Comparison of ENCODE assay signal across 30 mouse cellular contexts in the genomic region with DNA sequence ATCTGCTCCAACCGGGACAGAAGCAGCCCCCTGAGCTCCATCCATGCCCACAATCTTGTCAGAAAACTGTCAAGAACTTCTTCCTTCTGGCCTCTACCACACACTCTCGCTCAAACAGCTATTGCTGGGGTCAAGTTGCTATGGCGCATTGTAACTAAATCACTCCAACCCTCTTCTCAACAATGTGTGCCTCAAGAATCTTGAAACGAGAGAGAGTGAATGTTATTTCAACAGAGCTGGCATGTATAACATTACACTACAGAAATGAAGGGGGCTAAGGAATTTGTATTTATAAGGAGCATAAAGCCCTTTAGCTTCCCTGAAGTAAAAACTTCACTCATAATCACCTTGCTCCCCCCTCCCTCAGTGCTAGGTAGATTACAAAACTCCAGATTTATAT. TPM values are rescaled to one million over a fixed set of nuclear protein-coding genes. Genes with fewer than 3 reads are reported as not detected.
A peak's percentile ranks its signal among the peaks of the same experiment; 100 is the strongest.
DNase-seq lines count a peak whose midpoint lies in the region; ATAC-seq and TF ChIP-seq lines count a peak whose summit lies in the region.
"Had no signal": no experiment of that assay in that cellular context is flagged by ENCODE, and none has a peak within 500 bp of the region (broad histone marks: within the 10 kb centered on the region; RNA-seq: fewer than 3 reads in every experiment).

No protein-coding gene starts in this region.

- no peak overlapping the region for H3K4me3 ChIP-seq in kidney, postnatal 0 days (replicated peaks; ENCODE audit: low read depth, low read length)
- H3K4me3 ChIP-seq in kidney, embryonic 14.5 days (ENCODE audit: low read length) = no peak overlapping the region
- no peak overlapping the region for H3K4me3 ChIP-seq in lung, embryonic 15.5 days
- no peak overlapping the region for H3K4me3 ChIP-seq in lung, adult 2 months (replicated peaks; ENCODE audit: extremely low read depth, low read depth, low read length)
- H3K4me3 ChIP-seq: embryonic facial prominence, embryonic 12.5 days; erythroblast, embryonic 14.5 days; forebrain, embryonic 12.5 days; forebrain, embryonic 15.5 days; heart, embryonic 12.5 days; heart, embryonic 15.5 days; hindbrain, embryonic 10.5 days; hindbrain, embryonic 13.5 days had no signal

- peak; percentile 60 for DNase-seq in kidney, postnatal 0 days (ENCODE audit: low spot score)
- no peak for DNase-seq in lung, postnatal 10 days
- peak; percentile 12 for DNase-seq in lung, postnatal 36 days
- no peak for DNase-seq in lung, adult 2 months
- no peak for DNase-seq in cerebellum, adult 8-10 months
- DNase-seq: adrenal gland, adult 2 months; adrenal gland, postnatal 14 days; cerebellum, adult 11 months; cerebellum, adult 2 months; cerebellum, postnatal 10 days; cerebellum, postnatal 36 days; embryo, embryonic 11 days; gastrocnemius, postnatal 25 days; heart, adult 18-20 months; heart, postnatal 10 days; heart, postnatal 36 days had no signal

- no peaks in the 10 kb centered on the region for H3K36me3 ChIP-seq in kidney, postnatal 0 days (ENCODE audit: insufficient read depth, low read length)
- no peaks in the 10 kb centered on the region for H3K36me3 ChIP-seq in kidney, embryonic 14.5 days (ENCODE audit: control insufficient read depth, insufficient read depth, low read length)
- H3K36me3 ChIP-seq in lung, embryonic 15.5 days = no peaks in the 10 kb centered on the region
- H3K36me3 ChIP-seq: embryonic facial prominence, embryonic 12.5 days; forebrain, embryonic 15.5 days; heart, embryonic 12.5 days; heart, embryonic 15.5 days; hindbrain, embryonic 13.5 days had no signal

- no peak overlapping the region; the same call in 1 of the 2 replicates for H3K27ac ChIP-seq in kidney, postnatal 0 days
- no peak overlapping the region for H3K27ac ChIP-seq in kidney, embryonic 14.5 days (ENCODE audit: low read depth, low read length)
- H3K27ac ChIP-seq in lung, embryonic 15.5 days = 0 out of 2 replicates have a peak overlapping the region, but pooled peaks have one; percentile 19
- H3K27ac ChIP-seq: embryonic facial prominence, embryonic 12.5 days; forebrain, embryonic 12.5 days; forebrain, embryonic 15.5 days; heart, embryonic 15.5 days; hindbrain, embryonic 10.5 days; hindbrain, embryonic 13.5 days had no signal

- TF ChIP-seq POLR2A in lung, adult 2 months (IDR thresholded peaks at IDR 0.05; ENCODE audit: borderline replicate concordance, extremely low read depth, low read depth, low read length) = no peak

- no peaks in the 10 kb centered on the region for H3K9me3 ChIP-seq in kidney, postnatal 0 days (replicated peaks; ENCODE audit: low read length)
- no peaks in the 10 kb centered on the region for H3K9me3 ChIP-seq in kidney, embryonic 14.5 days (ENCODE audit: control insufficient read depth, low read length)
- no peaks in the 10 kb centered on the region for H3K9me3 ChIP-seq in lung, embryonic 15.5 days
- H3K9me3 ChIP-seq: forebrain, embryonic 15.5 days; heart, embryonic 12.5 days; heart, embryonic 15.5 days; hindbrain, embryonic 10.5 days; hindbrain, embryonic 13.5 days had no signal

- H3K4me1 ChIP-seq in kidney, postnatal 0 days (replicated peaks; ENCODE audit: insufficient read depth, low read length) = no peaks in the 10 kb centered on the region
- H3K4me1 ChIP-seq in kidney, embryonic 14.5 days (ENCODE audit: control insufficient read depth, insufficient read depth, low read length) = no peaks in the 10 kb centered on the region
- peaks cover 10% of the 10 kb centered on the region; the same call in 1 of the 2 replicates for H3K4me1 ChIP-seq in lung, embryonic 15.5 days
- no peaks in the 10 kb centered on the region; the same call in 1 of the 2 replicates for H3K4me1 ChIP-seq in lung, adult 2 months (ENCODE audit: control insufficient read depth, insufficient read depth, low read length)

- no peaks in the 10 kb centered on the region for H3K27me3 ChIP-seq in kidney, postnatal 0 days (ENCODE audit: insufficient read depth, low read length)
- H3K27me3 ChIP-seq in kidney, embryonic 14.5 days (ENCODE audit: control insufficient read depth, insufficient read depth, low read length) = no peaks in the 10 kb centered on the region
- H3K27me3 ChIP-seq in lung, embryonic 15.5 days = no peaks in the 10 kb centered on the region
- H3K27me3 ChIP-seq: embryonic facial prominence, embryonic 12.5 days; forebrain, embryonic 15.5 days; heart, embryonic 12.5 days; heart, embryonic 15.5 days; hindbrain, embryonic 13.5 days had no signal

- WGBS in kidney, postnatal 0 days = 42% methylated on average over 4 of the region's 4 CpGs
- 31% methylated on average over 4 of the region's 4 CpGs for WGBS in kidney, embryonic 14.5 days
- 33% methylated on average over 4 of the region's 4 CpGs for WGBS in lung, embryonic 15.5 days
- WGBS in lung, adult 2 months = 67% methylated on average over 4 of the region's 4 CpGs

- H3K9ac ChIP-seq in kidney, postnatal 0 days (ENCODE audit: low read depth, low read length) = no peak overlapping the region
- no peak overlapping the region for H3K9ac ChIP-seq in kidney, embryonic 14.5 days (ENCODE audit: low read depth, low read length)
- H3K9ac ChIP-seq in lung, embryonic 15.5 days = no peak overlapping the region
- H3K9ac ChIP-seq: embryonic facial prominence, embryonic 12.5 days; forebrain, embryonic 12.5 days; forebrain, embryonic 15.5 days; heart, embryonic 12.5 days; heart, embryonic 15.5 days; hindbrain, embryonic 13.5 days had no signal

- TF ChIP-seq CTCF in kidney, postnatal 0 days (IDR thresholded peaks at IDR 0.05; ENCODE audit: low read depth) = no peak
- no peak for TF ChIP-seq CTCF in lung, adult 2 months (IDR thresholded peaks at IDR 0.05; ENCODE audit: insufficient read depth, low read length)

- no peak for ATAC-seq in kidney, postnatal 0 days (replicated peaks; ENCODE audit: low FRiP score, low read depth)
- no peak for ATAC-seq in kidney, embryonic 14.5 days (ENCODE audit: low FRiP score, low TSS enrichment)
- no peak for ATAC-seq in lung, embryonic 15.5 days (ENCODE audit: borderline replicate concordance, extremely low read depth, low FRiP score, low TSS enrichment)
- ATAC-seq: CD4-positive, CD25-positive, alpha-beta regulatory T cell, adult 4 months; forebrain, embryonic 15.5 days; hindbrain, embryonic 16.5 days had no signal

- no peak overlapping the region for H3K4me2 ChIP-seq in kidney, postnatal 0 days (ENCODE audit: low read length)
- H3K4me2 ChIP-seq in kidney, embryonic 14.5 days (replicated peaks; ENCODE audit: low read depth, low read length) = no peak overlapping the region
- H3K4me2 ChIP-seq in lung, embryonic 15.5 days = no peak overlapping the region
- H3K4me2 ChIP-seq: embryonic facial prominence, embryonic 12.5 days; forebrain, embryonic 12.5 days; forebrain, embryonic 15.5 days; heart, embryonic 12.5 days; heart, embryonic 15.5 days; hindbrain, embryonic 13.5 days had no signal

RNA-seq across cellular contexts. Expression of a gene that starts 2.9 kb away (rescaled TPM):
- 8.5 and 9.8 TPM in 2 replicates for polyA plus RNA-seq in kidney, postnatal 0 days (2015; fragmentation: Nextera tagmentation; extraction: Ambion mirVana)
- polyA plus RNA-seq in kidney, embryonic 14.5 days (2014; fragmentation: Nextera tagmentation; extraction: Ambion mirVana) = 5.5 TPM in 2 replicates
- polyA plus RNA-seq in lung, embryonic 15.5 days (2015; fragmentation: Nextera tagmentation; extraction: Ambion mirVana) = 4.7 and 4.8 TPM in 2 replicates
- polyA plus RNA-seq in lung, adult 2 months (2012; rRNA removed) = 5.7 and 6.8 TPM in 2 replicates

RNA-seq across cellular contexts. Expression of a gene that starts 26.7 kb away (rescaled TPM):
- polyA plus RNA-seq in kidney, postnatal 0 days (2015; fragmentation: Nextera tagmentation; extraction: Ambion mirVana) = 13.1 and 15.2 TPM in 2 replicates
- polyA plus RNA-seq in kidney, embryonic 14.5 days (2014; fragmentation: Nextera tagmentation; extraction: Ambion mirVana) = 13.6 and 21.4 TPM in 2 replicates
- polyA plus RNA-seq in lung, embryonic 15.5 days (2015; fragmentation: Nextera tagmentation; extraction: Ambion mirVana) = 27.4 and 28.1 TPM in 2 replicates
- polyA plus RNA-seq in lung, adult 2 months (2012; rRNA removed) = 7.1 and 10.4 TPM in 2 replicates

RNA-seq across cellular contexts. Expression of a gene that starts 35.3 kb away (rescaled TPM):
- polyA plus RNA-seq in kidney, postnatal 0 days (2015; fragmentation: Nextera tagmentation; extraction: Ambion mirVana) = 32.2 and 37.4 TPM in 2 replicates
- polyA plus RNA-seq in kidney, embryonic 14.5 days (2014; fragmentation: Nextera tagmentation; extraction: Ambion mirVana) = 23.7 and 32.6 TPM in 2 replicates
- 22.2 and 24.7 TPM in 2 replicates for polyA plus RNA-seq in lung, embryonic 15.5 days (2015; fragmentation: Nextera tagmentation; extraction: Ambion mirVana)
- polyA plus RNA-seq in lung, adult 2 months (2012; rRNA removed) = 22.6 and 26.7 TPM in 2 replicates

RNA-seq across cellular contexts. Expression of a gene that starts 37.3 kb away (rescaled TPM):
- polyA plus RNA-seq in kidney, postnatal 0 days (2015; fragmentation: Nextera tagmentation; extraction: Ambion mirVana) = not detected in 2 replicates
- not detected in 2 replicates for polyA plus RNA-seq in kidney, embryonic 14.5 days (2014; fragmentation: Nextera tagmentation; extraction: Ambion mirVana)
- polyA plus RNA-seq in lung, embryonic 15.5 days (2015; fragmentation: Nextera tagmentation; extraction: Ambion mirVana) = not detected in 2 replicates
- polyA plus RNA-seq in lung, adult 2 months (2012; rRNA removed) = not detected in 2 replicates
- polyA plus RNA-seq: adrenal gland, adult 2 months; C2C12; CD4-positive, CD25-positive, alpha-beta regulatory T cell, adult 4 months; cerebellum, adult 2 months; cortical plate, adult 2 months; embryonic facial prominence, embryonic 12.5 days; erythroblast, embryonic 14.5 days; forebrain, embryonic 12.5 days; forebrain, embryonic 15.5 days; heart, embryonic 12.5 days; heart, embryonic 15.5 days; hindbrain, embryonic 10.5 days; hindbrain, embryonic 13.5 days; hindbrain, embryonic 16.5 days had no signal

Comparison
In these comparisons a context has a peak if more than half of its experiments do, and no peak if none do; other contexts are left out.
1. DNase-seq: peak in kidney, postnatal 0 days (single experiment) and lung, postnatal 36 days (single experiment); none in lung, postnatal 10 days (single experiment), lung, adult 2 months (single experiment) and cerebellum, adult 8-10 months (single experiment).